Mouse (Mus musculus) ovary, postnatal 10 days (tissue): ENCODE measurements around the gene Pkp1.

Experiments
- DNase-seq: peaks from one replicate; pipeline ENCODE4 v3.0.0; 2022; ENCODE audit warnings: low spot score

Gene Pkp1

DNA sequence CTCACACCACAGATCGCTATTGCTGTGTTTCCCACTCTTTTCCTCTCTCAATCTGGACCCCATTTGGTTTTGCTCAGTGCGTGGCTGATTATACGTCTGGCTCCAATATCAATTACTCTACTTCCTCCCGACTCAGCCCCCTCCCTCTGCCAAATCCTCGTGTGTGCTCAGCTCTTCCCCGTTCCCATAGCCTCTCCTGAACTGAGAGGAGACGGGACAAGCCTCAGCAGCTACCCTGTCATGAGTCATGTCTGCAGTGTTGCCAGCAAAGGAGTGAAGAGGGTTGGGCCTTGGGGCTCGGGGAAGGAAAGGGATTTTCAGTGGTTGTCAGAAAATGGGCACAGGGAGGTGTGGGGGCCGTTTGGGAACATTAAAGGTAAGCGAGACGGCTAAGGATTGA lies 12.3 kb downstream of the Pkp1 start:
- no peak for DNase-seq

DNA sequence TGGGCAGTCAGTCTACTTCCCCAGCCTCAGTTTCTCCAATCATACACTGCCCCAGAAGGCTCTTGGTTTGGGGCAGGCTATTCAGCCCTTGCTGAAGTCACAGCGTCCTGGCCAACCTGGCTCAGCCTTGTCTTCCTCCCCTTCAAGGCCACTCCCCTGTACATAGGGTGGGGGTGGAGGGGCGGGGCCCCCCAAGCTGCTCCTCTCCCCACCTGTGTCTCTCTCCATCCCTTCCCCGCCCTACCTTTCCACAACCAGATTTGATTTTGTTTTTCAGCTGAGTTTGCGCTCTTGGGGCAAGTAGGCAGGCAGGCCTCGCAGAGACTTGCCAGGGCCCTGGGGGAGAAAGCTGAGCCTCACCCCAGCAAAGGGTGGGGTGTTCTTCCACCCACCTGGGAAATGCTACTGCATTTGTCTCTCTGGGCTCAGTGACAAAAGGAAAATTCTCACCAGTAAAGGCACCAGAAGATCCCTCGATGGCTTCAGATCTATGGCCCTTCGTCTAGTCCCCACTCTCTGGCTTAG lies 19.0 kb downstream of the Pkp1 start:
- DNase-seq, result no peak

- DNase-seq, result no peak
These were observed 19.7 kb downstream of the Pkp1 start for GRCm38 (mm10) chr1:135899295-135899694.

DNA sequence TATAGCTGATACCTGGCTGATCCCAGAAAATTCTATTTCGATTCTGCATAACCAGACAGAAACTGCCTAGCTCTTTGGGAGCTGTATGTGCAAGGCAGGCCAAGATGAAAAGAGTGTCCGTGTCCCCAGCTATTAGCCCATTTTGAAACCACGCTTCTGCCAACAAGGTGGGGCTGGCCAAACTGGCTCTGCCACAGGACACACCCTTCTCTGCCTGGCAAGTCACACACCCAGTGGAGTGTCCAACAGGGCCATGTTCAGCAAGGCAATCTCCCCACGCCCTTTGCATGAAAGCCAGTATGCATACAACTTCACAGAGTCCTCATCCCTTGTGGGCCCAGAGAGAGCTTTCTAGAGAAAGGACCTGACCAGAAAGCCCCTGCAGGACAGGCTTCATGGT lies 23.6 kb downstream of the Pkp1 start:
- no peak for DNase-seq

GRCm38 (mm10) chr1:135893377-135893776 lies 25.6 kb downstream of the Pkp1 start:
- no peak for DNase-seq

DNA sequence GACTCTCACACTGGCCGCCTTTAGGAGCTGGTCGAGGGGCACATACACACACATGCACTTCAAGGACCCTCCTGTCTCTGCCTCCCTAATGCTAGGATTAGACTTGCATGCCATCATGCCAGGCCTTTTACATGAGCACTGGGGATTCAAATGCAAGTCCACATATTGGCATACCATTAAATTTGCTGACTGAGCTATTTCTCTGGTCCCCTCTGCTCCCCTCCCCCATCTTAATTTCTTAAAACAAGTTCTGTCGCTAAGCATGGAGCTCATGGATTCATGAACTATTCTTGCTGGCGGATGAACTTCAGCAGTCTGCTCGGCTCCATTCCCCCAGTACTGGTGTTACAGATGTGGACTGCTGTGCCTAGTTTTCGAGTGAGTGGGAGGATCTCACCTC lies 26.2 kb downstream of the Pkp1 start:
- no peak for DNase-seq

GRCm38 (mm10) chr1:135892233-135892632 lies 26.8 kb downstream of the Pkp1 start:
- no peak for DNase-seq

GRCm38 (mm10) chr1:135891424-135892216 lies 27.4 kb downstream of the Pkp1 start:
- DNase-seq, result no peak

- no peak for DNase-seq
These were observed 29.4 kb downstream of the Pkp1 start for GRCm38 (mm10) chr1:135889461-135890185.

- no peak for DNase-seq
These were observed 36.5 kb downstream of the Pkp1 start for GRCm38 (mm10) chr1:135882385-135883109.

DNA sequence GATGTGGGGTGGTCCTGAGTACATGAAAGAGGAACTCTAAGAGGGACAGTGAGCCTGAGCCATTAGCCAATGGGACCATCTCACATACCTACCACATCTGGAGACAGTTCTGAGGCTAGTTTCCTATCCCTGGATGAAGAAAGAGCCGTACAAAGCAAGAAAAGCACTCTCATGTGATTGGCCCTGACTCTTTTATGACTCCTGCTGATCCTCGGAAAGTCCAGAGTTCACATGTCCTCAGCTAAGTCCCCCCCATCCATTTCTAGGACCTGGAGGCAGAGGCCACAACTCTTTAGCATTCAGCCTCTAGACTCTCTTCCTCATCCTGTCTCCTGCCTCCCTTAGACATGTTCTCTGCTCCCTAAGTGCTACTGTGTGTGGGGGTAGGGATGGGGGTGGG lies 41.8 kb downstream of the Pkp1 start:
- no peak for DNase-seq

DNA sequence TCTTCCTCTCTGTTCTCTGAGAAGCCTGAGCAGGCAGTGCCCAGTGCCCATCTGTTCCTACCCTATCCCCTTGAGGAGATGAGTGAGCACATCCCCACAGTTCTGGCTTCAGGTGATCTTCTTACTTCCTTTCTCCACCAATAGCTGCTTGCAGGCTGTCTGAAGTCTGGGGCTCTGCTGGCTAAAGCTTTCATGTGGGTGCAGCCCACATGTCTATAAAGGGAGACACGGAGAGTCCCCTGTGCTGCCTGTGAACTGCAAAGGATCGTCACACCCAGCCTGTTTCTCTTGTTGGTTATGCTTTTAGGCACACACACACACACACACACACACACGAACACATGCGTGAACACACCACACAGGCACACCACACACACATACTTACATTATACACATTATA lies 46.0 kb downstream of the Pkp1 start:
- DNase-seq, result no peak

GRCm38 (mm10) chr1:135868570-135868969 lies 50.4 kb downstream of the Pkp1 start:
- DNase-seq, result no peak

DNA sequence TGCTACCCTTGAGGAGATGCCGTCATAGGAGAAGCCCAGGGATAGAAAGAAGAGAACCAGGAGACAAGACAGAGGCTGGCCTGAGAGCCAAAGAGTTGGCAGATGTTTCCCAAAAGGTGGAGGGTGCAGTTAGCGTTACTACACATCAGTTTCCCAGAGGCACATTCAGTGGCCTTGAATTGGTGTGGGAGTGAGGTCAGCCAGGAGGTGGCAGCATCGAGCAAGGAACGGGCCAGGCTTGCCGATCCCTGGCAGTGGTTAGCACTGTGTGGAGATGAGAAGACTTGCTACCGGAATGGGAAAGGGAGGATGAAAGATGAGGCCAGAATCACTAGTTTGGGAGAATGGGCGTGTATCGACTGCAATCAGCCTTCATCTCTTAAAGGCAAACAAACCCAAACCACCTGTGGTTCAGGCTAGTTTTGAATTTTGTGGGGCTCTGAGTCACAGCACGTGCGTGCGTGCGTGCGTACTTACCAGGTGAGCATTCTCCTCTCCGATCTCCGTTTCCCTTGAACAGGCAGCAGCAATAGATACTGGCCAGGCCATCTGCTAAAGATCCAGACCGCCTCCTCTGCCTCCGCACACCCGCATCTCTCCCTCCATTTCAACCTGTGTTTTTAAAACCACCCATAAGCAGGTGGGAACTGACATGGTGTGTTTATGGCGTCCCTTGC lies 53.4 kb downstream of the Pkp1 start:
- DNase-seq, result peak; percentile 74

- DNase-seq, result no peak
These were observed 54.2 kb downstream of the Pkp1 start for GRCm38 (mm10) chr1:135864830-135865229.

DNA sequence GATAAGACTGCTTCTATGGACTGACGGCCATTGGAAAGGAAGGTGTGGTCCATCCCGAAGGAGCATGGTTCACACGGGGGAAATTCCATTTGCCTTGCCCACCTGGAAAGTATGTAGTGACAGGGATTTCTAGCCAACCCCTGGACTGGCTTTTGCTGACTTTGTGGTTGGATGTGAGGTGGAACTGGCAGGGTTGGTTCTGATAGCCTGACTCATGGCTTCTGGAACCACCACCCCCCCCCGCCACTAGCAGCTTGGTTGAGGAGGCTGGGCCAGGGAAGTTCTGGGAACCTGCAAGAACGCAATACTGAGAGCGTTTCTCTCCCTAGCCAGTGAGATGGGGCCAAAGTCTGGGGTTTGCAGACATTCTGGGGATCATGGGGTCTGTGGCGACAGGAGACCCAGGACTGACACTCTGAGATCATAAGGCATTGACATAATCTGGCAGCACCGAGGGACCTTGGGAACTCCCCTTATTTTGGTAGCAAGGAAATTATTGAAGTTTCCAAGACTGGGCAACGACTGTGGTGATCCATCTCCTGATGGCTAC lies 55.1 kb downstream of the Pkp1 start:
- no peak for DNase-seq

GRCm38 (mm10) chr1:135862561-135862960 lies 56.4 kb downstream of the Pkp1 start:
- no peak for DNase-seq

DNA sequence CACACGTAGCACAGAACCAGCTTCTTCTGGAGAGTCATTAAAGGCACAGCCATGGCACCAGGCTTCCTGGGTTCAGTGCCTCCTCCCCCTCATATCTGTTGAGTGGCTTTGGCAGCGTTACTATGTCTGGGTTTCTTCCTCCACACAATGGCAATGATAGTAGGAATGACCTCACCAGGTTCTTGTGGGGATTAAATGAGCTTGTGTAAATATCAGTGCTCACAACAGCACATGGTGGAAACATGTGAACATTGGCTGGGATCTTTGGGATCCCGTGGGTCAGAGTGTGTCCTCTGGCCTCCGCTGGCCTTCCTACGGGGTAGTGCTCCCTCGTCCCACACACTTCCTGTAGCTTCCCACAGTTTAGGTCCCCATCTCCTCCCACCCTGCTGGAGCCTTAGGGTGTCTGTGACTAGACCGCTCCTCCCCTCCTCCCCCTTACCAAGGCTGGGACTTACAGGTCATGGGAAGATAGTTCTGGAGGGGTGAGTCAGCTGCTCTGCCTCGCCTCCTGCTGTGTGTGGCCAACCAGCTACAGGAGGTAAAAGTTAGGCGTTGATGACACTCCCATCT lies 56.9 kb downstream of the Pkp1 start:
- DNase-seq, result no peak

DNA sequence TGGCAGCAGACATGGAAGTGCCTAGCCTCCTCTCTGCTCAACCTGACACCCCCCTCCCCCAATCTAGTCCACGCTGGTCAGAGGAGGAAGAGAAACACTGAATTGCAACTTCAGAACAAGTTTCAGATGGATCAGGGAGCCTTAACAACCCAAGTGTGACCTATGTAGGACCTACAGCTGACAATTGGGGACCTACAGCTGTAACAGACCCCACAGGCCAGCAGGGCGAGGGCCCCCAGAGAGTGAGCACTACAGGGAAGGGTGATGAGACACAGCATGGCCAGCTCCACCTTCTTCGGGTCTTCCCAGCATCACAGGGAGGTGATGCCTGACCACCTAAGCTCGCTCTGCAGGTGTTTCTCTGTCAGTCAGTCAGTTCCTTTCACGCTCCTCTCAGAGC lies 57.9 kb downstream of the Pkp1 start:
- DNase-seq, result no peak

GRCm38 (mm10) chr1:135858533-135858932 lies 60.5 kb downstream of the Pkp1 start:
- no peak for DNase-seq

GRCm38 (mm10) chr1:135857137-135857775 lies 61.8 kb downstream of the Pkp1 start:
- no peak for DNase-seq
